Mouse (Mus musculus) heart, postnatal 36 days (tissue): Measurements from ENCODE around the gene Rassf5. TPM values are rescaled to one million over a fixed set of nuclear protein-coding genes. Genes with fewer than 3 reads are reported as not detected.
"Not testable (repeated sequence)": the region's sequence is repeated elsewhere in the genome, so short reads cannot be mapped to it uniquely, and the experiment has no call there.

Experiments
- DNase-seq, 2 experiments: peaks; one replicate each; pipeline ENCODE4 v3.0.0; 2021 to 2022
- intact Hi-C: fragments of 180-260 bp; cut with DNase I; formaldehyde crosslinking; loops from one replicate; pipeline ENCODE4 v1.15.1; 2025
- total RNA-seq, 2 experiments: library from RNA; stranded (reverse); gene quantifications; 2 replicates each; pipeline ENCODE4 v1.2.3; 2021

The Rassf5 gene
- total RNA-seq, 2 experiments from 2014 or later = 1.7 to 1.8 TPM

GRCm38 (mm10) chr1:131184253-131184955 is 60.7 kb downstream of the Rassf5 start:
- intact Hi-C loops = no loop called here
- DNase-seq = no peak

- intact Hi-C loops = loop anchor here (2.0 kb wide), 1 partner anchor 24 kb away; no protein-coding TSS in a partner anchor
- DNase-seq = no peak
Observed at GRCm38 (mm10) chr1:131183201-131183600, 61.9 kb downstream of the Rassf5 start.

- intact Hi-C loops = loop anchor here (1.0 to 2.0 kb wide), 3 partner anchors 25 to 78 kb away; no protein-coding TSS in a partner anchor
- DNase-seq = peak; percentile 82 to 83
Observed at GRCm38 (mm10) chr1:131181642-131182527, 63.2 kb downstream of the Rassf5 start.

- DNase-seq = no peak
- intact Hi-C loops = no loop called here
Observed at GRCm38 (mm10) chr1:131180386-131180785, 64.7 kb downstream of the Rassf5 start.

- intact Hi-C loops = no loop called here
- no peak for DNase-seq
Observed at GRCm38 (mm10) chr1:131178083-131178482, 67.0 kb downstream of the Rassf5 start.

- intact Hi-C loops = no loop called here
- no peak for DNase-seq
Observed at GRCm38 (mm10) chr1:131177249-131177648, 67.8 kb downstream of the Rassf5 start.

GRCm38 (mm10) chr1:131175819-131176218 is 69.2 kb downstream of the Rassf5 start:
- intact Hi-C loops = no loop called here
- DNase-seq = no peak

- intact Hi-C loops = no loop called here
- no peak for DNase-seq
Observed at GRCm38 (mm10) chr1:131175189-131175588, 69.9 kb downstream of the Rassf5 start.

- intact Hi-C loops = no loop called here
- DNase-seq = no peak
Observed at GRCm38 (mm10) chr1:131174299-131174861, 70.7 kb downstream of the Rassf5 start.

- no peak for DNase-seq
- intact Hi-C loops = no loop called here
Observed at GRCm38 (mm10) chr1:131173809-131174208, 71.2 kb downstream of the Rassf5 start.

GRCm38 (mm10) chr1:131173001-131173400 is 72.1 kb downstream of the Rassf5 start:
- peak in 1 of 2 experiments; percentile 32 for DNase-seq
- intact Hi-C loops = no loop called here

- DNase-seq = no peak
- intact Hi-C loops = no loop called here
Observed at GRCm38 (mm10) chr1:131167612-131168011, 77.4 kb downstream of the Rassf5 start.

- DNase-seq = no peak
- intact Hi-C loops = no loop called here
Observed at GRCm38 (mm10) chr1:131164427-131164826, 80.6 kb downstream of the Rassf5 start.

GRCm38 (mm10) chr1:131161091-131161490 is 84.0 kb downstream of the Rassf5 start:
- DNase-seq = no peak
- intact Hi-C loops = no loop called here

- intact Hi-C loops = not testable (repeated sequence)
Observed at GRCm38 (mm10) chr1:131159573-131160327, 85.3 kb downstream of the Rassf5 start.

GRCm38 (mm10) chr1:131155456-131155855 is 89.6 kb downstream of the Rassf5 start:
- DNase-seq = peak; percentile 47 to 53
- intact Hi-C loops = loop anchor here (1.0 kb wide), 1 partner anchor 40 kb away; no protein-coding TSS in a partner anchor

More at GRCm38 (mm10) chr1:131159573-131160327, 85.3 kb downstream of the Rassf5 start:
- DNase-seq = not testable (repeated sequence)

- intact Hi-C loops = loop anchor here (2.0 to 5.0 kb wide), 2 partner anchors 164 to 276 kb away; no protein-coding TSS in a partner anchor
- peak; percentile 87 for DNase-seq
Observed at GRCm38 (mm10) chr1:131153018-131153629, 91.9 kb downstream of the Rassf5 start, which contains the start of gene Eif2d. Gene Eif2d (plus strand): TSS chr1:131153181.

GRCm38 (mm10) chr1:131149496-131149895 is 95.6 kb downstream of the Rassf5 start:
- intact Hi-C loops = no loop called here

GRCm38 (mm10) chr1:131146181-131146614 is 98.9 kb downstream of the Rassf5 start:
- DNase-seq = no peak
- intact Hi-C loops = no loop called here

More at GRCm38 (mm10) chr1:131149496-131149895, 95.6 kb downstream of the Rassf5 start:
- DNase-seq = no peak
